Mouse (Mus musculus): ENCODE results near the gene Cgrrf1. TPM values are rescaled to one million over a fixed set of nuclear protein-coding genes. Genes with fewer than 3 reads are reported as not detected.
"Not testable (repeated sequence)": the region's sequence is repeated elsewhere in the genome, so short reads cannot be mapped to it uniquely, and the experiment has no call there.

Gene Cgrrf1
- polyA plus RNA-seq, 1 experiment from 2014 or later = 24.4 TPM

GRCm38 (mm10) chr14:46803259-46803658 is 28.7 kb upstream of the Cgrrf1 start:
- no peaks in the 10 kb centered on the region for H3K27me3 ChIP-seq
- H3K4me1 ChIP-seq (replicated peaks) = no peaks in the 10 kb centered on the region
- 97% methylated on average over 4 of the region's 4 CpGs for WGBS
- no peak overlapping the region for H3K9ac ChIP-seq
- no peak overlapping the region for H3K4me2 ChIP-seq
- no peak overlapping the region for H3K4me3 ChIP-seq
- 0 out of 2 replicates have a peak, but pooled peaks cover 11% of the 10 kb centered on the region for H3K36me3 ChIP-seq
- no peaks in the 10 kb centered on the region for H3K9me3 ChIP-seq
- H3K27ac ChIP-seq (replicated peaks) = no peak overlapping the region
- no peak for ATAC-seq (ENCODE audit: low read depth)

- no peaks in the 10 kb centered on the region for H3K4me1 ChIP-seq (replicated peaks)
- H3K27ac ChIP-seq (replicated peaks) = no peak overlapping the region
- H3K4me2 ChIP-seq = no peak overlapping the region
- no peak overlapping the region for H3K4me3 ChIP-seq
- H3K27me3 ChIP-seq = no peaks in the 10 kb centered on the region
- no peak for ATAC-seq (ENCODE audit: low read depth)
- no peak overlapping the region for H3K9ac ChIP-seq
- WGBS = 85% methylated on average over 1 of the region's 1 CpGs
- H3K9me3 ChIP-seq = no peaks in the 10 kb centered on the region
- H3K36me3 ChIP-seq = 0 out of 2 replicates have a peak, but pooled peaks cover 11% of the 10 kb centered on the region
Observed at GRCm38 (mm10) chr14:46803791-46804190, 28.1 kb upstream of the Cgrrf1 start.

DNA sequence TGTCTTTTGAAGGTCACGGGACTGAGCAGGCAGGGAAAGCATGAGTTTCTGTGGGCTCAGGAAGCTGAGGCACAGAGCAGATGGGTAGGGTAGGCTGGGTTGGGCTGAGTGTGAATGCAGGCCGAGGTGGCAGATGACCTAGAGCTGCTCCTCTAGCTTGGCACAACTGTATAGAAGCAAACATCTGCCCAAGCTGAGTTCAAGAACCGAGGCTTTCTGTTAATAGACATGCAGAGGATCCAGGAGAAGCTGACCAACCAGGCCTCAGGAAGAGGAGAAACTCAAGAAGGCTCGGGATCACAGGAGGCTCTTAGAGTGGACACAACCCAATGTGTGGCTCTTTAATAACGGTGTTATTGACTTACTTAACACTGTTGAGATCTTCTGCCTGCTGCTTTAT is 25.7 kb upstream of the Cgrrf1 start:
- Histone ChIP-seq H3K4me3 (no peak overlapping the region), H3K36me3 (peaks cover 24% of the 10 kb centered on the region), H3K9ac (no peak overlapping the region), H3K4me1 (replicated peaks) (no peaks in the 10 kb centered on the region), H3K4me2 (no peak overlapping the region), H3K27me3 (no peaks in the 10 kb centered on the region), H3K27ac (replicated peaks) (no peak overlapping the region), H3K9me3 (no peaks in the 10 kb centered on the region)
- WGBS = 89% methylated on average over 5 of the region's 5 CpGs
- ATAC-seq (ENCODE audit: low read depth) = no peak

DNA sequence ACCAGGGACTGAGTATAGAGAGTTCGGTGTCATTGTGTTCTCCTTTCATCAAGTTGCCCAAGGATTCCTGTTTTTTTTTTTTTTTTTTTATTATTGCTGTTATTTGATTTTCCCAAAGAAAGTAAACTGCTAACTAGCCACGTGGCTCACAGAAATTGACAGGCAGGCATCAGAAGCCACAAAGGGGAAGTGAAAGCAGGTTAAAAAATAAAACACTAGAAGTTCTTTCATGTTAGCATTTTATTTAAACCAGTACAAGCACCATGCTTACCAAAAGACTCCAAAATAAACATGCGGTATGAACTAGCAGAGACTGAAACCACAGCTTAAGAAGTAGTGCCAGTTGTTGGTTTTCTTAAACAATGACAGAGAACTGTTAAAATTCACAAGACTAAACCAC is 24.0 kb upstream of the Cgrrf1 start:
- Histone ChIP-seq H3K4me3 (no peak overlapping the region), H3K9me3 (no peaks in the 10 kb centered on the region), H3K36me3 (peaks cover 34% of the 10 kb centered on the region), H3K4me2 (no peak overlapping the region), H3K27me3 (no peaks in the 10 kb centered on the region), H3K4me1 (replicated peaks) (no peaks in the 10 kb centered on the region), H3K9ac (no peak overlapping the region), H3K27ac (replicated peaks) (no peak overlapping the region)
- WGBS = 80% methylated on average over 3 of the region's 3 CpGs
- ATAC-seq (ENCODE audit: low read depth) = no peak

GRCm38 (mm10) chr14:46815640-46816039 is 16.3 kb upstream of the Cgrrf1 start:
- WGBS = 77% methylated on average over 6 of the region's 6 CpGs
- Histone ChIP-seq H3K9me3 (no peaks in the 10 kb centered on the region), H3K27me3 (no peaks in the 10 kb centered on the region), H3K4me1 (replicated peaks) (peaks cover 14% of the 10 kb centered on the region), H3K36me3 (peaks cover 51% of the 10 kb centered on the region), H3K4me2 (no peak overlapping the region), H3K27ac (replicated peaks) (no peak overlapping the region), H3K4me3 (no peak overlapping the region), H3K9ac (no peak overlapping the region)
- no peak for ATAC-seq (ENCODE audit: low read depth)

GRCm38 (mm10) chr14:46816916-46817622 is 14.9 kb upstream of the Cgrrf1 start:
- H3K4me1 ChIP-seq (replicated peaks) = peaks cover 22% of the 10 kb centered on the region
- no peaks in the 10 kb centered on the region for H3K27me3 ChIP-seq
- H3K4me3 ChIP-seq = no peak overlapping the region
- peaks cover 40% of the 10 kb centered on the region for H3K36me3 ChIP-seq
- 94% methylated on average over 8 of the region's 8 CpGs for WGBS
- ATAC-seq (ENCODE audit: low read depth) = no peak
- no peaks in the 10 kb centered on the region for H3K9me3 ChIP-seq
- H3K27ac ChIP-seq (replicated peaks) = no peak overlapping the region
- H3K9ac ChIP-seq = no peak overlapping the region
- no peak overlapping the region for H3K4me2 ChIP-seq

GRCm38 (mm10) chr14:46818743-46819142 is 13.2 kb upstream of the Cgrrf1 start:
- H3K4me3 ChIP-seq = no peak overlapping the region
- peaks cover 25% of the 10 kb centered on the region for H3K36me3 ChIP-seq
- H3K9me3 ChIP-seq = no peaks in the 10 kb centered on the region
- H3K27me3 ChIP-seq = no peaks in the 10 kb centered on the region
- no peak overlapping the region for H3K4me2 ChIP-seq
- H3K9ac ChIP-seq = no peak overlapping the region
- no peak overlapping the region for H3K27ac ChIP-seq (replicated peaks)
- ATAC-seq (ENCODE audit: low read depth) = no peak
- WGBS = 94% methylated on average over 7 of the region's 7 CpGs
- H3K4me1 ChIP-seq (replicated peaks) = peaks cover 22% of the 10 kb centered on the region

DNA sequence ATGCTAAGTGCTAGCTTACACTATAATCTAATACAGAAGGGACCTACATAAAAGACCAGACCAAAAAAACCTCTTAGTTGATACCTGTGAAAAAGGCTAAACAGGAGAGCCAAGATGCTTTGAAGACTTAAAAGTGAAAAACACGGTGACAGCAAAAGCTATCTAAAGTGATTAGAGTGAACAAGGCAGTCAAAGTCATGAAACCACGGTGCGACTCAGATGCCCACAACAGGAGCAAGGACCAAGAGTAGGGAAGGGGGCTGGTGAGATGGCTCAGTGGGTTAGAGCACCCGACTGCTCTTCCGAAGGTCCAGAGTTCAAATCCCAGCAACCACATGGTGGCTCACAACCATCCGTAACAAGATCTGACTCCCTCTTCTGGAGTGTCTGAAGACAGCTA is 12.0 kb upstream of the Cgrrf1 start:
- Histone ChIP-seq H3K36me3 (peaks cover 17% of the 10 kb centered on the region), H3K4me1 (replicated peaks) (peaks cover 22% of the 10 kb centered on the region)
- not testable (repeated sequence) for H3K9me3 ChIP-seq; H3K27ac ChIP-seq (replicated peaks); ATAC-seq (ENCODE audit: low read depth); H3K4me2 ChIP-seq; H3K4me3 ChIP-seq; H3K9ac ChIP-seq; H3K27me3 ChIP-seq
- 95% methylated on average over 5 of the region's 6 CpGs for WGBS

DNA sequence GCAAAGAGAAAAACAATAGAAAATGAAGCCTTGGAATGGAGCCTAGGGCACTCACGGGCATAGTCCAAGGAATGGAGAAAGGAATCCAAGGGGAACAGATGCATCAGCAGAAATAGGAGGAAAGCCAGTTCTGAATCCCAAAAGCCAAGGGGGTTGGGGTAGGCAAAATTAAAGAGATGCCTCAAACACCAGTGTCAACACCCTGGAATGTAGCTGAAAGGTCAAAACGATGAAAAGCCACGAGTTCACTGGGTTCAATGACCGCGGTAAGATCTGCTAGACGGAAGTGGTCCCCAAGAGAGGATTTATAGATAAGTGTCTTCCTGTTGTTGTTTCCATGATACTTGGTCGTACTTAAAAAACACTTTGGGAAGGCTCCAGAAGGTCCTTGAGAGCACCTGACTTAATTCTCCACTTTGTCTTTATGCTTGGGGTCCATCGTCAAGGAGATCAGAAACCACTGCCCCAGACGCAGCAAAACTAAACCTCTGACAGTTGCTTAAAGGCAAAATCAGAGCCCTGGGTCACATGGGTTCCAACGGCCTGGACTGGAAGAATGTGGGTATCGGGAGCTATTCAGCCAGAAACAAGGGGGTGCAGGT is 10.6 kb upstream of the Cgrrf1 start:
- Histone ChIP-seq H3K4me1 (replicated peaks) (peaks cover 22% of the 10 kb centered on the region), H3K36me3 (peaks cover 6% of the 10 kb centered on the region), H3K9me3 (no peaks in the 10 kb centered on the region), H3K27ac (replicated peaks) (peak overlapping the region; percentile 82), H3K9ac (peak overlapping the region; percentile 89), H3K27me3 (peaks cover 11% of the 10 kb centered on the region; the same call in 1 of the 2 replicates), H3K4me2 (peak overlapping the region; percentile 70), H3K4me3 (peak overlapping the region; percentile 89)
- WGBS = 1% methylated on average over 11 of the region's 11 CpGs
- no peak for ATAC-seq (ENCODE audit: low read depth)

- Histone ChIP-seq H3K9me3 (no peaks in the 10 kb centered on the region), H3K27ac (replicated peaks) (peak within 1 kb of the TSS; percentile 82), H3K4me2 (peak within 1 kb of the TSS; percentile 70), H3K9ac (peak within 1 kb of the TSS; percentile 89), H3K4me1 (replicated peaks) (peaks cover 22% of the 10 kb centered on the region), H3K4me3 (peak within 1 kb of the TSS; percentile 89), H3K36me3 (peaks cover 1% of the 10 kb centered on the region; the same call in 1 of the 2 replicates), H3K27me3 (peaks cover 11% of the 10 kb centered on the region; the same call in 1 of the 2 replicates)
- ATAC-seq (ENCODE audit: low read depth) = peak; percentile 96
- under 1% methylated on average over 65 of the region's 65 CpGs for WGBS
Observed at GRCm38 (mm10) chr14:46821873-46822716, 9.8 kb upstream of the Cgrrf1 start, which contains the start of gene Gmfb. TSS of gene Gmfb (minus strand) at chr14:46822242.

GRCm38 (mm10) chr14:46823996-46824395 is 7.9 kb upstream of the Cgrrf1 start:
- Histone ChIP-seq H3K9ac (no peak overlapping the region), H3K27me3 (peaks cover 11% of the 10 kb centered on the region; the same call in 1 of the 2 replicates), H3K36me3 (no peaks in the 10 kb centered on the region), H3K27ac (replicated peaks) (no peak overlapping the region), H3K4me3 (no peak overlapping the region), H3K9me3 (no peaks in the 10 kb centered on the region), H3K4me2 (no peak overlapping the region), H3K4me1 (replicated peaks) (peaks cover 22% of the 10 kb centered on the region)
- ATAC-seq (ENCODE audit: low read depth) = no peak
- 82% methylated on average over 2 of the region's 2 CpGs for WGBS

- no peaks in the 10 kb centered on the region for H3K9me3 ChIP-seq
Observed at GRCm38 (mm10) chr14:46827430-46827829, 4.5 kb upstream of the Cgrrf1 start.

More at GRCm38 (mm10) chr14:46827430-46827829, 4.5 kb upstream of the Cgrrf1 start:
- H3K9ac ChIP-seq = no peak overlapping the region
- peaks cover 11% of the 10 kb centered on the region for H3K4me1 ChIP-seq (replicated peaks)
- WGBS = 71% methylated on average over 1 of the region's 1 CpGs
- no peak overlapping the region for H3K4me3 ChIP-seq
- H3K36me3 ChIP-seq = no peaks in the 10 kb centered on the region
- ATAC-seq (ENCODE audit: low read depth) = no peak
- peaks cover 11% of the 10 kb centered on the region for H3K27me3 ChIP-seq
- H3K4me2 ChIP-seq = no peak overlapping the region
- no peak overlapping the region for H3K27ac ChIP-seq (replicated peaks)
